Mouse (Mus musculus): ENCODE measurements around the gene Zfp580. TPM values are rescaled to one million over a fixed set of nuclear protein-coding genes. Genes with fewer than 3 reads are reported as not detected.

Gene Zfp580
- polyA plus RNA-seq, 1 experiment, result 36.9 TPM

- no peaks in the 10 kb centered on the region; the same call in none of the 2 replicates for H3K4me1 ChIP-seq (ENCODE audit: control insufficient read depth, insufficient read depth, low read length)
- no peak for TF ChIP-seq POLR2A (IDR thresholded peaks at IDR 0.05; ENCODE audit: extremely low read depth, insufficient read depth, low read length)
- no peak for TF ChIP-seq CTCF (IDR thresholded peaks at IDR 0.05; ENCODE audit: extremely low read depth, insufficient read depth, low read length)
- no peak within 1 kb of the TSS for H3K27ac ChIP-seq (ENCODE audit: insufficient read depth, low read length)
- no peak within 1 kb of the TSS for H3K4me3 ChIP-seq (ENCODE audit: insufficient read depth, low read length)
These were observed 17.5 kb upstream of the Zfp580 start, which contains the start of gene 4632433K11Rik for GRCm38 (mm10) chr7:5033818-5034217. TSS of gene 4632433K11Rik (plus strand) at chr7:5034118.

- Histone ChIP-seq H3K4me3 (ENCODE audit: insufficient read depth, low read length) (no peak overlapping the region), H3K27ac (ENCODE audit: insufficient read depth, low read length) (no peak overlapping the region), H3K4me1 (ENCODE audit: control insufficient read depth, insufficient read depth, low read length) (no peaks in the 10 kb centered on the region; the same call in none of the 2 replicates)
- TF ChIP-seq CTCF (IDR thresholded peaks at IDR 0.05; ENCODE audit: extremely low read depth, insufficient read depth, low read length), result no peak
- no peak for TF ChIP-seq POLR2A (IDR thresholded peaks at IDR 0.05; ENCODE audit: extremely low read depth, insufficient read depth, low read length)
These were observed 15.7 kb upstream of the Zfp580 start for GRCm38 (mm10) chr7:5035628-5036027.

- TF ChIP-seq POLR2A (IDR thresholded peaks at IDR 0.05; ENCODE audit: extremely low read depth, insufficient read depth, low read length), result no peak
- TF ChIP-seq CTCF (IDR thresholded peaks at IDR 0.05; ENCODE audit: extremely low read depth, insufficient read depth, low read length), result no peak
- H3K4me3 ChIP-seq (ENCODE audit: insufficient read depth, low read length), result no peak overlapping the region
- no peaks in the 10 kb centered on the region; the same call in none of the 2 replicates for H3K4me1 ChIP-seq (ENCODE audit: control insufficient read depth, insufficient read depth, low read length)
- no peak overlapping the region for H3K27ac ChIP-seq (ENCODE audit: insufficient read depth, low read length)
These were observed 15.2 kb upstream of the Zfp580 start for GRCm38 (mm10) chr7:5036136-5036535.

GRCm38 (mm10) chr7:5037026-5037425, 14.3 kb upstream of the Zfp580 start:
- no peak overlapping the region; the same call in 1 of the 2 replicates for H3K4me3 ChIP-seq (ENCODE audit: insufficient read depth, low read length)
- H3K4me1 ChIP-seq (ENCODE audit: control insufficient read depth, insufficient read depth, low read length), result no peaks in the 10 kb centered on the region; the same call in none of the 2 replicates
- H3K27ac ChIP-seq (ENCODE audit: insufficient read depth, low read length), result no peak overlapping the region
- TF ChIP-seq POLR2A (IDR thresholded peaks at IDR 0.05; ENCODE audit: extremely low read depth, insufficient read depth, low read length) (no peak), CTCF (IDR thresholded peaks at IDR 0.05; ENCODE audit: extremely low read depth, insufficient read depth, low read length) (no peak)

GRCm38 (mm10) chr7:5037467-5037866, 13.9 kb upstream of the Zfp580 start:
- Histone ChIP-seq H3K27ac (ENCODE audit: insufficient read depth, low read length) (no peak overlapping the region), H3K4me1 (ENCODE audit: control insufficient read depth, insufficient read depth, low read length) (no peaks in the 10 kb centered on the region; the same call in none of the 2 replicates), H3K4me3 (ENCODE audit: insufficient read depth, low read length) (peak overlapping the region; percentile 74)
- no peak for TF ChIP-seq CTCF (IDR thresholded peaks at IDR 0.05; ENCODE audit: extremely low read depth, insufficient read depth, low read length)
- TF ChIP-seq POLR2A (IDR thresholded peaks at IDR 0.05; ENCODE audit: extremely low read depth, insufficient read depth, low read length), result no peak

GRCm38 (mm10) chr7:5038109-5038732, 13.1 kb upstream of the Zfp580 start, which contains the start of gene Zfp784:
TSS of gene Zfp784 (minus strand) at chr7:5038446.
- peak within 1 kb of the TSS; percentile 91 for H3K27ac ChIP-seq (ENCODE audit: insufficient read depth, low read length)
- no peak for TF ChIP-seq CTCF (IDR thresholded peaks at IDR 0.05; ENCODE audit: extremely low read depth, insufficient read depth, low read length)
- peak; percentile 68 for TF ChIP-seq POLR2A (IDR thresholded peaks at IDR 0.05; ENCODE audit: extremely low read depth, insufficient read depth, low read length)
- no peaks in the 10 kb centered on the region; the same call in none of the 2 replicates for H3K4me1 ChIP-seq (ENCODE audit: control insufficient read depth, insufficient read depth, low read length)
- peak within 1 kb of the TSS; percentile 74 for H3K4me3 ChIP-seq (ENCODE audit: insufficient read depth, low read length)

DNA sequence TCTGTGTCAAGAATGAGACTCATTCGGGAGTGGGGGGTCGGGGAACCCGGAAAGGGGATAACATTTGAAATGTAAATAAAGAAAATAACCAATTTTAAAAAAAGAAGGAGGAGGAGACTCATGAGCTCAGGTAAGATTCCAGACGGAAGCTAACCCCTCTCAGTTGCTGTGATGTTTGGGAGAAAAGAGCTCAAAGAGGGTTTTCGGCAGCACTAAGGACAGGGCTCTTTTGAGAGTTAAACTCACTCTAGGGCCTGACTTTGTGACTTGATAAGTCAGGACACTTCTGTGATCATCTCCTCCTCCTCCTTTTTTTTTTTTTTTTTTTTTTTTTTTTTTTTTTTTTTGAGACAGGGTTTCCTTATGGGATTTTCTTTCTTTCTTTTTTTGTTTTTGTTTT, 12.4 kb upstream of the Zfp580 start:
- Histone ChIP-seq H3K4me3 (ENCODE audit: insufficient read depth, low read length) (peak overlapping the region; percentile 74), H3K27ac (ENCODE audit: insufficient read depth, low read length) (no peak overlapping the region), H3K4me1 (ENCODE audit: control insufficient read depth, insufficient read depth, low read length) (no peaks in the 10 kb centered on the region; the same call in none of the 2 replicates)
- no peak for TF ChIP-seq CTCF (IDR thresholded peaks at IDR 0.05; ENCODE audit: extremely low read depth, insufficient read depth, low read length)

DNA sequence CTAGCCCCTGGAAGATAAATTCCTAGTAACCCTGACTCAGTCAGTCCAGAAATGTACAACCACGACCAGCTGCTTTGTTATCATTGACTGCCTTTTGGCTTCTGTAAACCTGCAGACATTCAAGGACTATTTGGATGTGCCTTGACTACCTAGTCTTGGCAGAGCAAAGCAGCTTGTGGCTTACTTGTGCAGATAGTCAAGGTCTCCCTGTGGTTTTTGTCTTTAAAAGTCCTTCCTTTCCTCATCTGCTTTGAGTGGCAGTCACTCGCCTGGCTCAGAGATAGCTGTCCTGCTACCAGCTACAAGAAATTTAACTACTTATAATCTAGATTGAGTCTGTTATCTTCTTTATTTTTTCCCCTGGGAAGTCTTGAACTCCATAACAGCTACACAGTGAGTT, 6.4 kb upstream of the Zfp580 start:
- no peak for TF ChIP-seq CTCF (IDR thresholded peaks at IDR 0.05; ENCODE audit: extremely low read depth, insufficient read depth, low read length)
- TF ChIP-seq POLR2A (IDR thresholded peaks at IDR 0.05; ENCODE audit: extremely low read depth, insufficient read depth, low read length), result no peak
- Histone ChIP-seq H3K4me1 (ENCODE audit: control insufficient read depth, insufficient read depth, low read length) (no peaks in the 10 kb centered on the region), H3K4me3 (ENCODE audit: insufficient read depth, low read length) (no peak overlapping the region)

GRCm38 (mm10) chr7:5046112-5046511, 5.2 kb upstream of the Zfp580 start:
- H3K4me3 ChIP-seq (ENCODE audit: insufficient read depth, low read length), result no peak overlapping the region
- TF ChIP-seq CTCF (IDR thresholded peaks at IDR 0.05; ENCODE audit: extremely low read depth, insufficient read depth, low read length), result 0 out of 2 replicates have a peak, but pooled peaks have one; percentile 0
- TF ChIP-seq POLR2A (IDR thresholded peaks at IDR 0.05; ENCODE audit: extremely low read depth, insufficient read depth, low read length), result no peak
- no peaks in the 10 kb centered on the region for H3K4me1 ChIP-seq (ENCODE audit: control insufficient read depth, insufficient read depth, low read length)
- no peak overlapping the region for H3K27ac ChIP-seq (ENCODE audit: insufficient read depth, low read length)

More for the DNA sequence above, 6.4 kb upstream of the Zfp580 start:
- H3K27ac ChIP-seq (ENCODE audit: insufficient read depth, low read length), result no peak overlapping the region

DNA sequence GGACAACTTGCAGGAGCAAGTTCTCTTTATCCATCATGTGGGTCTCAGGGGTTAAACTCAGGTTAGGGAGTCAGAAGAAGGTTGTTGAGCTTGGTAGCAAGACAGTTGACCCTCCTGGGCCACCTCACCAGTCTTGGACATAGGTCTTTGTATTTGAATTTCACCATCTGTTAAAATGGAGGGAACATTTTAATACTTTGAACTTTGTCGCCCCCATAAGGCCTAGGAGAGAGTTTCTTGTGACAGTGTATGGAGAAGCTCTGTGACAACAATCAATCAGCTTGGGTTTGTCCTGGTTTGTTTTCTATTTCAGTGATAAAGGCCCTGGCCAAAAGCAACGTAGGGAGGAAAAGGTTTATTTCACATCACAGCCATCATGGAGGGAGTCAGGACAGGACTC, 4.0 kb upstream of the Zfp580 start:
- TF ChIP-seq CTCF (IDR thresholded peaks at IDR 0.05; ENCODE audit: extremely low read depth, insufficient read depth, low read length) (peak; percentile 23; the same call in 1 of the 2 replicates), POLR2A (IDR thresholded peaks at IDR 0.05; ENCODE audit: extremely low read depth, insufficient read depth, low read length) (no peak)
- H3K27ac ChIP-seq (ENCODE audit: insufficient read depth, low read length), result no peak overlapping the region
- H3K4me1 ChIP-seq (ENCODE audit: control insufficient read depth, insufficient read depth, low read length), result no peaks in the 10 kb centered on the region; the same call in 1 of the 2 replicates
- H3K4me3 ChIP-seq (ENCODE audit: insufficient read depth, low read length), result no peak overlapping the region
